Comparison of ENCODE assay signal across 8 mouse cellular contexts in the genomic region with DNA sequence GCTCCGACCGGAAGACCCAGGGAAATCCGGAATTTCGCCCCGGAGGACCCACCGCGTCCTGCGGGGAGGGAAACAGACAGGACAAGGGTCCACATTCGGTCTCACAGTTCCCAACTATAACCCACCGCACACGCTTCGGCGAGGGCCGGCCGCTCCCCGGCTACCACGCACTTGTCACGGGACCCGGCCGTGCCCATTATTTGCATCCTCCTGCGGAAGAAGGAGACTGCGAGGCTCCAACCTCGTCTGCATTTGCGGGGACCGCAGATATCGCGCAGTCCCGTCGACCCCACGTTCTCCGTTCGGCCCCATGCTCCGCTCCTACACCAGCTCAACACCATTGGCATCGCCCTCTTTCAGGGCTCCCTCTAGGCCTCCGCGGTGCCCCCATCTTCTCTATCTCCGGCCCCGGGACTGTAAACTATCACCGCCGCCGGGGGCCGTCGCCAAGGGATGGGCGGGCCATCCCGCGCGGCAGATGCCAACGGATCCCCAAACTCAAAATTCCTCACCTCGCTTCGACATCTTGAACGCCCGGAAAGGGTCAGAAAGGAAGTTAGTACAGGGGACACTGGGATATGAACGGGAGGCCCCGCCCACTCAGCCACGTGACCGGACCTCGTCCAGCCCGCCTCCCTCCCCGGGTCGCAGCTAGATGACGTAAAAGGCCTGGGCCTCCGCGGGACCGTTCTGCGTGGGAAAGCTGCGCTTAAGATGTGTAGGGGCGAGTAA. TPM values are rescaled to one million over a fixed set of nuclear protein-coding genes. Genes with fewer than 3 reads are reported as not detected.
A peak's percentile ranks its signal among the peaks of the same experiment; 100 is the strongest.
DNase-seq lines count a peak whose midpoint lies in the region; ATAC-seq and TF ChIP-seq lines count a peak whose summit lies in the region.

TSS of gene Rpl23 (minus strand) at position 606 of the 732 bp plus-strand sequence.

- peak within 1 kb of the TSS; percentile 99 for H3K4me3 ChIP-seq in G1E (ENCODE audit: low read depth, low read length)
- peak within 1 kb of the TSS; percentile 94 for H3K4me3 ChIP-seq in forebrain, embryonic 16.5 days (replicated peaks; ENCODE audit: low read length)
- H3K4me3 ChIP-seq in layer of hippocampus, adult 2 months: peak within 1 kb of the TSS; percentile 65
- H3K4me3 ChIP-seq in lung, embryonic 14.5 days (ENCODE audit: low read depth, low read length): peak within 1 kb of the TSS; percentile 95
- peak within 1 kb of the TSS; percentile 76 for H3K4me3 ChIP-seq in olfactory bulb, adult 2 months (ENCODE audit: insufficient read depth, low read depth, low read length)
- peak within 1 kb of the TSS; percentile 85 for H3K4me3 ChIP-seq in thymus, adult 2 months (ENCODE audit: control insufficient read depth, insufficient read depth, low read length)

- ATAC-seq in G1E (ENCODE audit: extremely low read depth, insufficient number of reproducible peaks, low FRiP score, poor library complexity, severe bottlenecking): peak; percentile 80
- peak; percentile 94 for ATAC-seq in forebrain, embryonic 16.5 days
- ATAC-seq in lung, embryonic 14.5 days (ENCODE audit: insufficient read depth): peak; percentile 89

- no peak for TF ChIP-seq CTCF in G1E (IDR thresholded peaks at IDR 0.05; ENCODE audit: low read depth, low read length)
- TF ChIP-seq CTCF in layer of hippocampus, adult 2 months (conservative IDR thresholded peaks at IDR 0.05): no peak
- TF ChIP-seq CTCF in lung, embryonic 14.5 days (IDR thresholded peaks at IDR 0.05; ENCODE audit: low read depth): no peak
- TF ChIP-seq CTCF in olfactory bulb, adult 2 months (IDR thresholded peaks at IDR 0.05; ENCODE audit: insufficient read depth, low read depth, low read length): no peak
- 0 out of 2 replicates have a peak, but pooled peaks have one; percentile 9 for TF ChIP-seq CTCF in thymus, adult 2 months (IDR thresholded peaks at IDR 0.05; ENCODE audit: borderline replicate concordance, control insufficient read depth, extremely low read depth, insufficient read depth, low read length, poor library complexity)

- peaks cover 50% of the 10 kb centered on the region for H3K36me3 ChIP-seq in G1E (replicated peaks)
- H3K36me3 ChIP-seq in forebrain, embryonic 16.5 days (ENCODE audit: control insufficient read depth, insufficient read depth): peaks cover 28% of the 10 kb centered on the region
- peaks cover 44% of the 10 kb centered on the region for H3K36me3 ChIP-seq in lung, embryonic 14.5 days (ENCODE audit: insufficient read depth)
- peaks cover 36% of the 10 kb centered on the region for H3K36me3 ChIP-seq in thymus, adult 2 months (ENCODE audit: control insufficient read depth, insufficient read depth, low read length)

- H3K4me2 ChIP-seq in forebrain, embryonic 16.5 days (ENCODE audit: low read length): peak within 1 kb of the TSS; percentile 80
- peak within 1 kb of the TSS; percentile 76 for H3K4me2 ChIP-seq in lung, embryonic 14.5 days

- TF ChIP-seq POLR2A in olfactory bulb, adult 2 months (IDR thresholded peaks at IDR 0.05; ENCODE audit: insufficient read depth, low read depth, low read length): peak; percentile 89
- TF ChIP-seq POLR2A in thymus, adult 2 months (IDR thresholded peaks at IDR 0.05; ENCODE audit: control insufficient read depth, extremely low read depth, insufficient read depth, low read length, poor library complexity): peak; percentile 76

- intact Hi-C loops in heart, postnatal 36 days (cut with DNase I): loop anchor here (2.0 kb wide), 1 partner anchor 15 kb away; the partner anchor contains the start of gene Cwc25

- 0 out of 2 replicates have a peak, but pooled peaks cover 3% of the 10 kb centered on the region for H3K9me3 ChIP-seq in G1E (replicated peaks)
- no peaks in the 10 kb centered on the region for H3K9me3 ChIP-seq in forebrain, embryonic 16.5 days (ENCODE audit: control insufficient read depth, low read length)
- H3K9me3 ChIP-seq in lung, embryonic 14.5 days (ENCODE audit: low read depth, low read length): no peaks in the 10 kb centered on the region

- WGBS in forebrain, embryonic 16.5 days: under 1% methylated on average over 60 of the region's 67 CpGs
- WGBS in lung, embryonic 14.5 days: under 1% methylated on average over 67 of the region's 67 CpGs
- under 1% methylated on average over 67 of the region's 67 CpGs for WGBS in olfactory bulb, adult 2 months
- WGBS in thymus, adult 2 months: under 1% methylated on average over 67 of the region's 67 CpGs

- H3K9ac ChIP-seq in forebrain, embryonic 16.5 days (replicated peaks; ENCODE audit: low read depth, low read length): peak within 1 kb of the TSS; percentile 96
- peak within 1 kb of the TSS; percentile 100 for H3K9ac ChIP-seq in lung, embryonic 14.5 days

- peaks cover 4% of the 10 kb centered on the region; the same call in 1 of the 2 replicates for H3K27me3 ChIP-seq in G1E (ENCODE audit: insufficient read depth, low read length)
- no peaks in the 10 kb centered on the region for H3K27me3 ChIP-seq in forebrain, embryonic 16.5 days (replicated peaks; ENCODE audit: control insufficient read depth, insufficient read depth, low read length)
- no peaks in the 10 kb centered on the region for H3K27me3 ChIP-seq in lung, embryonic 14.5 days (ENCODE audit: insufficient read depth, low read length)
- H3K27me3 ChIP-seq in thymus, adult 2 months (ENCODE audit: control insufficient read depth, insufficient read depth, low read length): no peaks in the 10 kb centered on the region

- peaks cover 36% of the 10 kb centered on the region for H3K4me1 ChIP-seq in G1E (ENCODE audit: insufficient read depth, low read depth, low read length)
- peaks cover 24% of the 10 kb centered on the region for H3K4me1 ChIP-seq in forebrain, embryonic 16.5 days (replicated peaks; ENCODE audit: control insufficient read depth, insufficient read depth, low read length)
- H3K4me1 ChIP-seq in lung, embryonic 14.5 days (ENCODE audit: insufficient read depth): peaks cover 12% of the 10 kb centered on the region; the same call in 1 of the 2 replicates
- peaks cover 4% of the 10 kb centered on the region for H3K4me1 ChIP-seq in olfactory bulb, adult 2 months (ENCODE audit: control insufficient read depth, insufficient read depth, low read length)
- H3K4me1 ChIP-seq in thymus, adult 2 months (replicated peaks; ENCODE audit: control insufficient read depth, insufficient read depth, low read length): peaks cover 6% of the 10 kb centered on the region

- H3K27ac ChIP-seq in forebrain, embryonic 16.5 days (ENCODE audit: low read length): peak within 1 kb of the TSS; percentile 91
- H3K27ac ChIP-seq in layer of hippocampus, adult 2 months: peak within 1 kb of the TSS; percentile 96
- H3K27ac ChIP-seq in lung, embryonic 14.5 days (ENCODE audit: low read depth): peak within 1 kb of the TSS; percentile 92
- H3K27ac ChIP-seq in olfactory bulb, adult 2 months (ENCODE audit: insufficient read depth, low read depth, low read length): peak within 1 kb of the TSS; percentile 73
- peak within 1 kb of the TSS; percentile 10; the same call in 1 of the 2 replicates for H3K27ac ChIP-seq in thymus, adult 2 months (ENCODE audit: control insufficient read depth, insufficient read depth, low read length)

- peak; percentile 90 for DNase-seq in G1E (ENCODE audit: low spot score)
- DNase-seq in cerebellum, adult 18-20 months: peak; percentile 99 to 100
- DNase-seq in heart, postnatal 36 days: peak; percentile 99
- peak; percentile 99 to 100 for DNase-seq in layer of hippocampus, adult 2 months (ENCODE audit: low spot score in 2 of 2)
- DNase-seq in lung, embryonic 14.5 days: peak; percentile 100
- peak; percentile 99 for DNase-seq in thymus, adult 2 months

RNA-seq across cellular contexts. Expression of gene Rpl23, which starts in this region (rescaled TPM):
- total RNA-seq in G1E (2014; fragmentation: Nextera tagmentation): 580 and 589 TPM in 2 replicates
- total RNA-seq in G1E (2017): 1,583 and 1,694 TPM in 2 replicates
- polyA plus RNA-seq in G1E (2012): 255 and 258 TPM in 2 replicates
- 298 and 306 TPM in 2 replicates for polyA plus RNA-seq in forebrain, embryonic 16.5 days (2015; fragmentation: Nextera tagmentation; extraction: Ambion mirVana)
- 100 to 1,000 TPM; 522 TPM for total RNA-seq in heart, postnatal 36 days (2021)
- total RNA-seq in layer of hippocampus, adult 2 months (2021): 100 to 1,000 TPM; 361 to 374 TPM
- 663 and 721 TPM in 2 replicates for polyA plus RNA-seq in lung, embryonic 14.5 days (2014; fragmentation: Nextera tagmentation; extraction: Ambion mirVana)
- polyA plus RNA-seq in olfactory bulb, adult 2 months (2012; ENCODE audit: insufficient read depth, insufficient read length, low replicate concordance, missing spikeins): 695 TPM in 1 of 2 replicates, not detected in the other
- 140 and 154 TPM in 2 replicates for polyA plus RNA-seq in thymus, adult 2 months (2012; rRNA removed)

Comparison
In these comparisons a context has a peak if more than half of its experiments do, and no peak if none do; other contexts are left out.
1. Peak in every context shown above with its lines: DNase-seq, ATAC-seq, H3K4me3 ChIP-seq and H3K27ac ChIP-seq.
2. H3K27ac ChIP-seq: peak in every context shown above with its lines; median percentile 96 in layer of hippocampus, adult 2 months; 92 in lung, embryonic 14.5 days; 91 in forebrain, embryonic 16.5 days; 73 in olfactory bulb, adult 2 months; 10 in thymus, adult 2 months.